Mouse (Mus musculus) megakaryocyte, embryonic 14.5 days (primary cell): Measurements from ENCODE around the gene Celf2.

Source experiments
- FLI1 ChIP-seq: IDR thresholded peaks from 2 replicates; pipeline ENCODE4 v1.6.1; 2012; ENCODE audit warnings: low read length, inconsistent platforms, mixed read lengths
- GATA1 ChIP-seq: IDR thresholded peaks from 3 replicates; pipeline ENCODE4 v1.6.1; 2012; ENCODE audit warnings: mixed read lengths, low read length, inconsistent platforms, borderline replicate concordance

DNA sequence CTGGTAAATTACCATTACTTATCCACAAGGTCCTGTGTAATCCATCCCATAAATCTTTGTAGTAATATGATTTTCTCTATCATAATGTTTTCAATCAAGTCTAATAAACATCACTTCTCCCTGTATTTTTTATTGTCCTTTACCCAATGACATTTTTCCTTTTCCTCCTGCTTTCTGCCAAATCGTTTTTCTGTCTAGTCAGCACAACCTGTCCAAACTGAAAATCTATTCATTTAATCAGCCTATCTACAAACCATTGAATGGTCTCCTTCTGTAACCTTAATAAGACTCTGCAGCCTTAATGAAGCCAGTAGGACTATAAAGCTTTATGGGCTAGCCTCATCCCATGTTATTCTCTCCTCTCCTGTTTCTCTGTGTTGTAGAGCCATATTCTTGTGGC, 45.2 kb upstream of the Celf2 start:
- no peak for TF ChIP-seq GATA1
- TF ChIP-seq FLI1: no peak
